Mouse (Mus musculus) R1 (cell line): Measurements from ENCODE around the gene E2f3.

Experiments
- DNase-seq: peaks from one replicate; pipeline ENCODE4 v3.0.0-alpha.2; 2018; ENCODE audit warnings: low read depth, low spot score

The E2f3 gene

GRCm38 (mm10) chr13:29979140-29979564 is 6.7 kb downstream of the E2f3 start:
- DNase-seq, result no peak

- no peak for DNase-seq
These were observed 8.5 kb downstream of the E2f3 start for GRCm38 (mm10) chr13:29977358-29977757.

GRCm38 (mm10) chr13:29974066-29974465 is 11.8 kb downstream of the E2f3 start:
- no peak for DNase-seq

GRCm38 (mm10) chr13:29973610-29974009 is 12.3 kb downstream of the E2f3 start:
- DNase-seq, result no peak

- DNase-seq, result no peak
These were observed 15.5 kb downstream of the E2f3 start for GRCm38 (mm10) chr13:29970333-29970732.

GRCm38 (mm10) chr13:29968636-29969035 is 17.2 kb downstream of the E2f3 start:
- DNase-seq, result no peak

- DNase-seq, result no peak
These were observed 18.5 kb downstream of the E2f3 start for GRCm38 (mm10) chr13:29967367-29967766.

- no peak for DNase-seq
These were observed 18.9 kb downstream of the E2f3 start for GRCm38 (mm10) chr13:29966966-29967365.

- DNase-seq, result no peak
These were observed 21.8 kb downstream of the E2f3 start for GRCm38 (mm10) chr13:29964087-29964486.

- no peak for DNase-seq
These were observed 25.4 kb downstream of the E2f3 start for GRCm38 (mm10) chr13:29960416-29960815.

GRCm38 (mm10) chr13:29957731-29958254 is 28.1 kb downstream of the E2f3 start:
- DNase-seq, result peak; percentile 33

GRCm38 (mm10) chr13:29956821-29957421 is 28.9 kb downstream of the E2f3 start:
- DNase-seq, result peak; percentile 53

- DNase-seq, result no peak
These were observed 30.6 kb downstream of the E2f3 start for GRCm38 (mm10) chr13:29955296-29955695.

GRCm38 (mm10) chr13:29954741-29955140 is 31.1 kb downstream of the E2f3 start:
- no peak for DNase-seq

- peak; percentile 74 for DNase-seq
These were observed 32.3 kb downstream of the E2f3 start for GRCm38 (mm10) chr13:29953417-29954045.

GRCm38 (mm10) chr13:29946045-29946444 is 39.8 kb downstream of the E2f3 start:
- no peak for DNase-seq

GRCm38 (mm10) chr13:29944915-29945570 is 40.8 kb downstream of the E2f3 start:
- no peak for DNase-seq

- DNase-seq, result no peak
These were observed 41.4 kb downstream of the E2f3 start for GRCm38 (mm10) chr13:29944493-29944892.

- DNase-seq, result no peak
These were observed 42.3 kb downstream of the E2f3 start for GRCm38 (mm10) chr13:29943541-29944039.

GRCm38 (mm10) chr13:29940071-29940470 is 45.8 kb downstream of the E2f3 start:
- DNase-seq, result no peak

- no peak for DNase-seq
These were observed 46.5 kb downstream of the E2f3 start for GRCm38 (mm10) chr13:29939399-29939798.

GRCm38 (mm10) chr13:29938776-29939175 is 47.1 kb downstream of the E2f3 start:
- DNase-seq, result no peak

GRCm38 (mm10) chr13:29926168-29926567 is 59.7 kb downstream of the E2f3 start:
- no peak for DNase-seq
